Mouse (Mus musculus) liver, embryonic 14.5 days (tissue): ENCODE measurements around the gene Rpl36a. TPM values are rescaled to one million over a fixed set of nuclear protein-coding genes. Genes with fewer than 3 reads are reported as not detected.

Experiments
- ATAC-seq: fragments of 200-750 bp; cut with Nextera tagmentation; 2 replicates; pipeline ENCODE4 v1.8.0; 2017; ENCODE audit warnings: moderate number of reproducible peaks, mild to moderate bottlenecking, moderate library complexity; ENCODE audit not compliant: insufficient read depth
- DNase-seq, 3 experiments: peaks; one replicate each; pipeline ENCODE4 v3.0.0-alpha.2; 2012 to 2013; ENCODE audit warnings: low read depth in 3 of 3, low spot score in 3 of 3
- H3K27ac ChIP-seq: fragments of 300-500 bp; sonication (generic); 2 replicates; pipeline ENCODE4 v1.5.1; 2014; ENCODE audit warnings: moderate library complexity, mild to moderate bottlenecking, control low read depth, inconsistent platforms
- H3K27me3 ChIP-seq: fragments of 300-500 bp; sonication (generic); 2 replicates; pipeline ENCODE4 v1.6.1; 2014; ENCODE audit warnings: mild to moderate bottlenecking, low read length, moderate library complexity; ENCODE audit not compliant: control insufficient read depth, insufficient read depth
- H3K36me3 ChIP-seq: fragments of 300-500 bp; sonication (generic); replicated peaks from 2 replicates; pipeline ENCODE4 v1.6.1; 2014; ENCODE audit warnings: low read depth; ENCODE audit not compliant: control insufficient read depth, insufficient read depth
- H3K4me1 ChIP-seq, 2 experiments: fragments of 200-500 bp in 1 of 2; fragments of 300-500 bp in 1 of 2; sonication (generic) in 1 of 2; replicated peaks; 2 replicates each; pipeline ENCODE4 v1.6.1; 2012 to 2014; ENCODE audit warnings: antibody characterized with exemption in 1 of 2, inconsistent platforms in 1 of 2, low read length in 1 of 2; ENCODE audit not compliant: control insufficient read depth in 2 of 2, insufficient read depth in 2 of 2
- H3K4me2 ChIP-seq: fragments of 300-500 bp; sonication (generic); 2 replicates; pipeline ENCODE4 v1.6.1; 2014; ENCODE audit warnings: low read depth, mild to moderate bottlenecking, control low read depth, moderate library complexity
- H3K4me3 ChIP-seq, 2 experiments: fragments of 200-500 bp in 1 of 2; fragments of 300-500 bp in 1 of 2; sonication (generic) in 1 of 2; 2 replicates each; pipeline ENCODE4 v1.5.1; 2012 to 2014; ENCODE audit warnings: low read depth in 2 of 2, low read length in 2 of 2, mild to moderate bottlenecking in 2 of 2, control low read depth in 1 of 2, inconsistent platforms in 1 of 2, moderate library complexity in 1 of 2; ENCODE audit not compliant: insufficient read depth in 1 of 2
- H3K9ac ChIP-seq: fragments of 300-500 bp; sonication (generic); replicated peaks from 2 replicates; pipeline ENCODE4 v1.6.1; 2014; ENCODE audit warnings: mild to moderate bottlenecking, control low read depth, moderate library complexity
- H3K9me3 ChIP-seq: fragments of 300-500 bp; sonication (generic); 2 replicates; pipeline ENCODE4 v1.6.1; 2016; ENCODE audit warnings: low read length, mixed read lengths; ENCODE audit not compliant: control insufficient read depth
- CTCF ChIP-seq: IDR thresholded peaks from 2 replicates; pipeline ENCODE4 v1.5.1; 2016; ENCODE audit warnings: antibody characterized with exemption, low read depth, control low read depth
- EP300 ChIP-seq: IDR thresholded peaks from 2 replicates; pipeline ENCODE4 v1.6.1; 2016; ENCODE audit warnings: antibody characterized with exemption, low read depth
- WGBS: fragments of 180-500 bp; shearing (Covaris S2); extraction: QIAGEN DNeasy Blood & Tissue Kit; methylation state at CpG from one replicate; pipeline ENCODE4 v1.1.7; 2014; ENCODE audit not compliant: insufficient replicate concordance; 5-methylcytosine and 5-hydroxymethylcytosine counted together
- polyA plus RNA-seq, 2 experiments: library from polyadenylated mRNA; depleted of rRNA in 1 of 2; stranded (reverse) in 1 of 2; unstranded in 1 of 2; fragments of >200 nt; fragmentation: Nextera tagmentation in 1 of 2; extraction: Ambion mirVana in 1 of 2; gene quantifications; 2 replicates each; pipeline versions ENCODE4 v1.2.1 to v1.2.3; 2012 to 2014

Rpl36a gene
- polyA plus RNA-seq, 2 experiments = 436 to 1,190 TPM

- Histone ChIP-seq H3K4me3 (no peak overlapping the region), H3K27me3 (no peaks in the 10 kb centered on the region), H3K4me2 (no peak overlapping the region), H3K36me3 (no peaks in the 10 kb centered on the region), H3K4me1 (no peaks in the 10 kb centered on the region), H3K9ac (no peak overlapping the region), H3K27ac (no peak overlapping the region), H3K9me3 (no peaks in the 10 kb centered on the region)
- ATAC-seq = no peak
- WGBS = 57% methylated on average over 3 of the region's 3 CpGs
- TF ChIP-seq CTCF (no peak), EP300 (no peak)
- no peak for DNase-seq
These were observed 36.2 kb downstream of the Rpl36a start for GRCm38 (mm10) chrX:134621685-134622084.

GRCm38 (mm10) chrX:134623350-134623749 lies 37.9 kb downstream of the Rpl36a start:
- Histone ChIP-seq H3K9ac (no peak overlapping the region), H3K27me3 (no peaks in the 10 kb centered on the region), H3K27ac (no peak overlapping the region), H3K36me3 (no peaks in the 10 kb centered on the region), H3K9me3 (no peaks in the 10 kb centered on the region), H3K4me2 (no peak overlapping the region), H3K4me1 (no peaks in the 10 kb centered on the region), H3K4me3 (no peak overlapping the region)
- no peak for DNase-seq
- TF ChIP-seq CTCF = no peak
- no peak for TF ChIP-seq EP300
- WGBS = 66% methylated on average over 4 of the region's 4 CpGs
- no peak for ATAC-seq

- 27% methylated on average over 2 of the region's 2 CpGs for whole genome bisulfite sequencing
- H3K4me3 ChIP-seq = no peak overlapping the region
- no peak overlapping the region for H3K4me2 ChIP-seq
- H3K27ac ChIP-seq = no peak overlapping the region
- TF ChIP-seq EP300 = no peak
- no peak for TF ChIP-seq CTCF
- no peaks in the 10 kb centered on the region for H3K9me3 ChIP-seq
- H3K4me1 ChIP-seq = no peaks in the 10 kb centered on the region
- no peak for ATAC-seq
- no peak for DNase-seq
- no peaks in the 10 kb centered on the region for H3K27me3 ChIP-seq
- no peaks in the 10 kb centered on the region for H3K36me3 ChIP-seq
- no peak overlapping the region for H3K9ac ChIP-seq
These were observed 42.7 kb downstream of the Rpl36a start for GRCm38 (mm10) chrX:134628200-134628599.

GRCm38 (mm10) chrX:134632710-134633109 lies 47.3 kb downstream of the Rpl36a start:
- no peak overlapping the region for H3K9ac ChIP-seq
- no peak overlapping the region for H3K4me3 ChIP-seq
- no peaks in the 10 kb centered on the region for H3K36me3 ChIP-seq
- no peaks in the 10 kb centered on the region for H3K27me3 ChIP-seq
- DNase-seq = no peak
- TF ChIP-seq EP300 = no peak
- TF ChIP-seq CTCF = no peak
- no peak overlapping the region for H3K4me2 ChIP-seq
- no peak for ATAC-seq
- no peak overlapping the region for H3K27ac ChIP-seq
- no peaks in the 10 kb centered on the region for H3K9me3 ChIP-seq
- H3K4me1 ChIP-seq = no peaks in the 10 kb centered on the region
- WGBS = 61% methylated on average over 5 of the region's 5 CpGs

GRCm38 (mm10) chrX:134635111-134635510 lies 49.7 kb downstream of the Rpl36a start:
- no peak for ATAC-seq
- Histone ChIP-seq H3K27me3 (no peaks in the 10 kb centered on the region), H3K9ac (no peak overlapping the region), H3K9me3 (no peaks in the 10 kb centered on the region), H3K4me3 (no peak overlapping the region), H3K4me1 (no peaks in the 10 kb centered on the region), H3K4me2 (no peak overlapping the region), H3K36me3 (no peaks in the 10 kb centered on the region), H3K27ac (no peak overlapping the region)
- TF ChIP-seq CTCF (no peak), EP300 (no peak)
- DNase-seq = no peak
- WGBS = 48% methylated on average over 3 of the region's 3 CpGs

- Histone ChIP-seq H3K9ac (no peak overlapping the region), H3K27me3 (no peaks in the 10 kb centered on the region), H3K4me1 (no peaks in the 10 kb centered on the region), H3K9me3 (no peaks in the 10 kb centered on the region), H3K36me3 (no peaks in the 10 kb centered on the region), H3K4me2 (no peak overlapping the region), H3K27ac (no peak overlapping the region), H3K4me3 (no peak overlapping the region)
- 30% methylated on average over 3 of the region's 3 CpGs for WGBS
- DNase-seq = no peak
- ATAC-seq = no peak
- TF ChIP-seq CTCF = no peak
These were observed 50.4 kb downstream of the Rpl36a start for GRCm38 (mm10) chrX:134635860-134636259.

Other genes with a start within 250 kb of the Rpl36a start
- 0.42 and 0.54 TPM in 2 replicates for gene Drp2, start 181.1 kb upstream of the Rpl36a start, polyA plus RNA-seq (2012; rRNA removed)
- 0.05 and 0.08 TPM in 2 replicates for gene Drp2, start 181.1 kb upstream of the Rpl36a start, polyA plus RNA-seq (2014; fragmentation: Nextera tagmentation; extraction: Ambion mirVana)
- not detected in 2 replicates for gene Taf7l, start 109.2 kb upstream of the Rpl36a start, polyA plus RNA-seq (2012; rRNA removed)
- not detected in 2 replicates for gene Taf7l, start 109.2 kb upstream of the Rpl36a start, polyA plus RNA-seq (2014; fragmentation: Nextera tagmentation; extraction: Ambion mirVana)
- gene Timm8a1, start 43.8 kb upstream of the Rpl36a start, polyA plus RNA-seq (2012; rRNA removed) = 10.1 and 18.7 TPM in 2 replicates
- gene Timm8a1, start 43.8 kb upstream of the Rpl36a start, polyA plus RNA-seq (2014; fragmentation: Nextera tagmentation; extraction: Ambion mirVana) = 92.5 and 92.8 TPM in 2 replicates
- 9.1 and 16.3 TPM in 2 replicates for gene Btk, start 2.1 kb upstream of the Rpl36a start, polyA plus RNA-seq (2012; rRNA removed)
- 10.9 and 13.4 TPM in 2 replicates for gene Btk, start 2.1 kb upstream of the Rpl36a start, polyA plus RNA-seq (2014; fragmentation: Nextera tagmentation; extraction: Ambion mirVana)
- 1.5 and 1.7 TPM in 2 replicates for gene Gla, start 15.5 kb downstream of the Rpl36a start, polyA plus RNA-seq (2012; rRNA removed)
- gene Gla, start 15.5 kb downstream of the Rpl36a start, polyA plus RNA-seq (2014; fragmentation: Nextera tagmentation; extraction: Ambion mirVana) = 3.9 TPM in 2 replicates
- 28.6 and 47.4 TPM in 2 replicates for gene Hnrnph2, start 15.5 kb downstream of the Rpl36a start, polyA plus RNA-seq (2012; rRNA removed)
- gene Hnrnph2, start 15.5 kb downstream of the Rpl36a start, polyA plus RNA-seq (2014; fragmentation: Nextera tagmentation; extraction: Ambion mirVana) = 53.7 and 60.1 TPM in 2 replicates
- 0.80 and 1.3 TPM in 2 replicates for gene Armcx4, start 100.9 kb downstream of the Rpl36a start, polyA plus RNA-seq (2012; rRNA removed)
- 0.23 and 0.36 TPM in 2 replicates for gene Armcx4, start 100.9 kb downstream of the Rpl36a start, polyA plus RNA-seq (2014; fragmentation: Nextera tagmentation; extraction: Ambion mirVana)
- 2.0 and 4.3 TPM in 2 replicates for gene Armcx1, start 132.3 kb downstream of the Rpl36a start, polyA plus RNA-seq (2012; rRNA removed)
- 4.4 and 4.7 TPM in 2 replicates for gene Armcx1, start 132.3 kb downstream of the Rpl36a start, polyA plus RNA-seq (2014; fragmentation: Nextera tagmentation; extraction: Ambion mirVana)
- gene Armcx6, start 165.8 kb downstream of the Rpl36a start, polyA plus RNA-seq (2012; rRNA removed) = 3.2 and 5.0 TPM in 2 replicates
- 3.7 and 3.9 TPM in 2 replicates for gene Armcx6, start 165.8 kb downstream of the Rpl36a start, polyA plus RNA-seq (2014; fragmentation: Nextera tagmentation; extraction: Ambion mirVana)
- 4.7 and 9.0 TPM in 2 replicates for gene Armcx3, start 170.9 kb downstream of the Rpl36a start, polyA plus RNA-seq (2012; rRNA removed)
- gene Armcx3, start 170.9 kb downstream of the Rpl36a start, polyA plus RNA-seq (2014; fragmentation: Nextera tagmentation; extraction: Ambion mirVana) = 14.4 and 16.1 TPM in 2 replicates
- gene Armcx2, start 223.6 kb downstream of the Rpl36a start, polyA plus RNA-seq (2012; rRNA removed) = 6.1 and 7.4 TPM in 2 replicates
- 7.2 and 9.9 TPM in 2 replicates for gene Armcx2, start 223.6 kb downstream of the Rpl36a start, polyA plus RNA-seq (2014; fragmentation: Nextera tagmentation; extraction: Ambion mirVana)